Mouse (Mus musculus) lung, postnatal 0 days (tissue): ENCODE results near the gene Grb14.

Experiments used
- CTCF ChIP-seq: IDR thresholded peaks from 2 replicates; pipeline ENCODE4 v1.5.1; 2016; ENCODE audit warnings: antibody characterized with exemption, mild to moderate bottlenecking
- EP300 ChIP-seq: IDR thresholded peaks from 2 replicates; pipeline ENCODE4 v1.6.1; 2016; ENCODE audit warnings: antibody characterized with exemption, mild to moderate bottlenecking, control low read depth

GRCm38 (mm10) chr2:64989426-64990187, 35.2 kb downstream of the Grb14 start:
- TF ChIP-seq EP300 (no peak), CTCF (peak; percentile 18; the same call in 1 of the 2 replicates)
